Mouse (Mus musculus): ENCODE data around the gene Srd5a2. TPM values are rescaled to one million over a fixed set of nuclear protein-coding genes. Genes with fewer than 3 reads are reported as not detected.

The Srd5a2 gene
- polyA plus RNA-seq, 1 experiment: not detected

GRCm38 (mm10) chr17:73986571-73986970 is 61.1 kb downstream of the Srd5a2 start:
- H3K4me3 ChIP-seq (replicated peaks): no peak overlapping the region
- 0 out of 2 replicates have a peak, but pooled peaks cover 4% of the 10 kb centered on the region for H3K4me1 ChIP-seq
- H3K9me3 ChIP-seq: no peaks in the 10 kb centered on the region
- no peaks in the 10 kb centered on the region for H3K27me3 ChIP-seq (replicated peaks)
- TF ChIP-seq GATA1 (IDR thresholded peaks at IDR 0.05; ENCODE audit: borderline replicate concordance, low read length): no peak
- TF ChIP-seq FLI1 (IDR thresholded peaks at IDR 0.05; ENCODE audit: low read length): no peak
- no peaks in the 10 kb centered on the region for H3K36me3 ChIP-seq (replicated peaks; ENCODE audit: low read length)

GRCm38 (mm10) chr17:73985936-73986335 is 61.8 kb downstream of the Srd5a2 start:
- Histone ChIP-seq H3K9me3 (no peaks in the 10 kb centered on the region), H3K4me3 (replicated peaks) (no peak overlapping the region), H3K27me3 (replicated peaks) (no peaks in the 10 kb centered on the region), H3K36me3 (replicated peaks; ENCODE audit: low read length) (no peaks in the 10 kb centered on the region), H3K4me1 (0 out of 2 replicates have a peak, but pooled peaks cover 4% of the 10 kb centered on the region)
- TF ChIP-seq FLI1 (IDR thresholded peaks at IDR 0.05; ENCODE audit: low read length): no peak
- TF ChIP-seq GATA1 (IDR thresholded peaks at IDR 0.05; ENCODE audit: borderline replicate concordance, low read length): no peak

- Histone ChIP-seq H3K27me3 (replicated peaks) (no peaks in the 10 kb centered on the region), H3K4me1 (no peaks in the 10 kb centered on the region), H3K4me3 (replicated peaks) (no peak overlapping the region), H3K9me3 (no peaks in the 10 kb centered on the region), H3K36me3 (replicated peaks; ENCODE audit: low read length) (no peaks in the 10 kb centered on the region)
- TF ChIP-seq FLI1 (IDR thresholded peaks at IDR 0.05; ENCODE audit: low read length) (no peak), GATA1 (IDR thresholded peaks at IDR 0.05; ENCODE audit: borderline replicate concordance, low read length) (no peak)
These were observed 63.2 kb downstream of the Srd5a2 start for GRCm38 (mm10) chr17:73984508-73984907.

- Histone ChIP-seq H3K27me3 (replicated peaks) (no peaks in the 10 kb centered on the region), H3K36me3 (replicated peaks; ENCODE audit: low read length) (no peaks in the 10 kb centered on the region), H3K4me3 (replicated peaks) (no peak overlapping the region), H3K4me1 (no peaks in the 10 kb centered on the region), H3K9me3 (no peaks in the 10 kb centered on the region)
- TF ChIP-seq FLI1 (IDR thresholded peaks at IDR 0.05; ENCODE audit: low read length): no peak
These were observed 64.8 kb downstream of the Srd5a2 start for GRCm38 (mm10) chr17:73982871-73983270.

GRCm38 (mm10) chr17:73976066-73976465 is 71.7 kb downstream of the Srd5a2 start:
- Histone ChIP-seq H3K4me3 (replicated peaks) (no peak overlapping the region), H3K27me3 (replicated peaks) (peaks cover 16% of the 10 kb centered on the region), H3K4me1 (peaks cover 1% of the 10 kb centered on the region; the same call in 1 of the 2 replicates), H3K9me3 (no peaks in the 10 kb centered on the region; the same call in 1 of the 2 replicates), H3K36me3 (replicated peaks; ENCODE audit: low read length) (no peaks in the 10 kb centered on the region)
- no peak for TF ChIP-seq FLI1 (IDR thresholded peaks at IDR 0.05; ENCODE audit: low read length)
- TF ChIP-seq GATA1 (IDR thresholded peaks at IDR 0.05; ENCODE audit: borderline replicate concordance, low read length): no peak

- Histone ChIP-seq H3K4me3 (replicated peaks) (no peak overlapping the region), H3K36me3 (replicated peaks; ENCODE audit: low read length) (no peaks in the 10 kb centered on the region), H3K4me1 (peaks cover 12% of the 10 kb centered on the region), H3K27me3 (replicated peaks) (peaks cover 21% of the 10 kb centered on the region), H3K9me3 (no peaks in the 10 kb centered on the region; the same call in 1 of the 2 replicates)
- no peak for TF ChIP-seq FLI1 (IDR thresholded peaks at IDR 0.05; ENCODE audit: low read length)
- no peak for TF ChIP-seq GATA1 (IDR thresholded peaks at IDR 0.05; ENCODE audit: borderline replicate concordance, low read length)
These were observed 75.1 kb downstream of the Srd5a2 start for GRCm38 (mm10) chr17:73972648-73973047.

- no peaks in the 10 kb centered on the region; the same call in 1 of the 2 replicates for H3K9me3 ChIP-seq
- H3K4me1 ChIP-seq: peaks cover 12% of the 10 kb centered on the region
- peaks cover 23% of the 10 kb centered on the region for H3K27me3 ChIP-seq (replicated peaks)
- no peak overlapping the region for H3K4me3 ChIP-seq (replicated peaks)
- no peak for TF ChIP-seq FLI1 (IDR thresholded peaks at IDR 0.05; ENCODE audit: low read length)
- H3K36me3 ChIP-seq (replicated peaks; ENCODE audit: low read length): no peaks in the 10 kb centered on the region
These were observed 76.4 kb downstream of the Srd5a2 start for GRCm38 (mm10) chr17:73971291-73971690.

GRCm38 (mm10) chr17:73970361-73971027 is 77.2 kb downstream of the Srd5a2 start:
- no peaks in the 10 kb centered on the region; the same call in 1 of the 2 replicates for H3K9me3 ChIP-seq
- peaks cover 12% of the 10 kb centered on the region for H3K4me1 ChIP-seq
- no peak overlapping the region for H3K4me3 ChIP-seq (replicated peaks)
- no peaks in the 10 kb centered on the region for H3K36me3 ChIP-seq (replicated peaks; ENCODE audit: low read length)
- H3K27me3 ChIP-seq (replicated peaks): peaks cover 23% of the 10 kb centered on the region
- TF ChIP-seq GATA1 (IDR thresholded peaks at IDR 0.05; ENCODE audit: borderline replicate concordance, low read length): no peak
- no peak for TF ChIP-seq FLI1 (IDR thresholded peaks at IDR 0.05; ENCODE audit: low read length)

Other genes with a start within 250 kb of the Srd5a2 start
- gene Ehd3, start 243.8 kb downstream of the Srd5a2 start, polyA plus RNA-seq (2012; ENCODE audit: insufficient read depth, low replicate concordance): 10.7 and 22.4 TPM in 2 replicates
- 0.49 and 4.9 TPM in 2 replicates for gene Xdh, start 97.7 kb downstream of the Srd5a2 start, polyA plus RNA-seq (2012; ENCODE audit: insufficient read depth, low replicate concordance)
- 15.6 and 32.8 TPM in 2 replicates for gene Memo1, start 247.6 kb upstream of the Srd5a2 start, polyA plus RNA-seq (2012; ENCODE audit: insufficient read depth, low replicate concordance)